Mouse (Mus musculus) B cell, adult 67 days (primary cell): ENCODE results near the gene Whrn. TPM values are rescaled to one million over a fixed set of nuclear protein-coding genes. Genes with fewer than 3 reads are reported as not detected.

Source experiments
- total RNA-seq, 2 experiments: library from RNA; stranded (reverse); gene quantifications; 4 replicates each; pipeline ENCODE4 v1.2.4; 2023

The Whrn gene
- total RNA-seq = 10 to 100 TPM; 62.7 to 74.4 TPM

GRCm38 (mm10) chr4:63495915-63496278 is at the start of gene Whrn:
TSS of gene Whrn (minus strand) at chr4:63495991.

GRCm38 (mm10) chr4:63544494-63545230 is 48.9 kb upstream of the Whrn start, which contains the start of gene Atp6v1g1:
TSS of gene Atp6v1g1 (plus strand) at chr4:63544772.

DNA sequence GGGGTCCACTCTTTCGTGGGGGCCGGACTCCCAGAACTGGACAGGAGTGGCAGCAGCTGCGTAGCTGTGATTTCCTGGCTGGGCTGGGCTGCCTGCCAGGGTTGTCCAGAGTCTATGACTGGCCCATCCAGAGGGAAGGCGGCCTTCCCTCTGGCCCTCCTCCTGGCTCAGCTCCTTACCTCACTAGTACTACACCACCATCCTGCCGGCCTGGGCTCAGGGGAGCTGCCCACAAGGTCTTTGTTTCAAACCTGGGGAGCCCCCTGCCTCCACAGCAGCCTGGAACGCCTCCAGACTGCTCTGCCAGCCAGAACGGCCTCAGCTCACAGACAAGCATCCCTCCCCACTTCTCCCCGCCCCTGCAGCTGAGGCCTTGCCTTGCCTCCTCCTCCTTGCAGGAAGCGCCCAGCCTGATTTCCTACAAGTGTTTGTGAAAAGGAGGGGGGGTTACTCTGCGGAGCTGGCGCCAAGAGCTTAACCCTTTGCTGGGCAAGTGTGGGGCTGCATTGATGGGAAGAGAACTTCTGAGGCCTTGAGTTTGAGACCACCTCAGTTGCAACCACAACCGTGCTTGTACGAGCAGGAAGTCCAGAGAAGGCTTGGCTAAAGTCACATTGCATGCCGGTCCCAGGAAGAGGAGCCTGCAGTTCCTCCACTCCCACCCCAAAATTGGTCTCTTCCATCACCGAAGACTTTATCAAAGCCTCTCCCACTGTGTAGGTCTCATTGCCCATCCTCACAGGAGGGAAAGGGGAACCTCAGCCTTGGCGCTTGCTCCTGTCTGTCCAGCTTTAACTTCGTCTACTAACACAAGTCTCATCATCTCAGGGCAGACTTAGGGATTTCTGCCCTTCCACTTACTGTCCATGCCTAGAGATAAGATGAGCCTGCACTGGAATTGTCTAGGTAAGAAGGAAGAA is 92.5 kb downstream of the Whrn start, which contains the start of gene Akna:
Akna (minus strand) TSS at position 315 of the 920 bp plus-strand sequence.

Other genes with a start within 250 kb of the Whrn start
- not detected for gene Orm1, start 151.4 kb downstream of the Whrn start, total RNA-seq
- gene Orm3, start 139.8 kb downstream of the Whrn start, total RNA-seq = not detected
- not detected for gene Orm2, start 133.5 kb downstream of the Whrn start, total RNA-seq
- gene Akna, start 92.6 kb downstream of the Whrn start, total RNA-seq = 100 to 1,000 TPM; 272 to 376 TPM
- gene Atp6v1g1, start 48.8 kb upstream of the Whrn start, total RNA-seq = 10 to 100 TPM; 83.2 to 83.3 TPM
- 10 to 100 TPM; 16.7 to 19.1 TPM for gene Tmem268, start 62.8 kb upstream of the Whrn start, total RNA-seq
- not detected for gene Gm11213, start 109.3 kb upstream of the Whrn start, total RNA-seq
- gene Tex48, start 126.4 kb upstream of the Whrn start, total RNA-seq = not detected
- gene Gm11214, start 167.4 kb upstream of the Whrn start, total RNA-seq = not detected
- gene Tnfsf15, start 249.1 kb upstream of the Whrn start, total RNA-seq = not detected